Mouse (Mus musculus): ENCODE results near the gene Coro1b.

Coro1b gene

DNA sequence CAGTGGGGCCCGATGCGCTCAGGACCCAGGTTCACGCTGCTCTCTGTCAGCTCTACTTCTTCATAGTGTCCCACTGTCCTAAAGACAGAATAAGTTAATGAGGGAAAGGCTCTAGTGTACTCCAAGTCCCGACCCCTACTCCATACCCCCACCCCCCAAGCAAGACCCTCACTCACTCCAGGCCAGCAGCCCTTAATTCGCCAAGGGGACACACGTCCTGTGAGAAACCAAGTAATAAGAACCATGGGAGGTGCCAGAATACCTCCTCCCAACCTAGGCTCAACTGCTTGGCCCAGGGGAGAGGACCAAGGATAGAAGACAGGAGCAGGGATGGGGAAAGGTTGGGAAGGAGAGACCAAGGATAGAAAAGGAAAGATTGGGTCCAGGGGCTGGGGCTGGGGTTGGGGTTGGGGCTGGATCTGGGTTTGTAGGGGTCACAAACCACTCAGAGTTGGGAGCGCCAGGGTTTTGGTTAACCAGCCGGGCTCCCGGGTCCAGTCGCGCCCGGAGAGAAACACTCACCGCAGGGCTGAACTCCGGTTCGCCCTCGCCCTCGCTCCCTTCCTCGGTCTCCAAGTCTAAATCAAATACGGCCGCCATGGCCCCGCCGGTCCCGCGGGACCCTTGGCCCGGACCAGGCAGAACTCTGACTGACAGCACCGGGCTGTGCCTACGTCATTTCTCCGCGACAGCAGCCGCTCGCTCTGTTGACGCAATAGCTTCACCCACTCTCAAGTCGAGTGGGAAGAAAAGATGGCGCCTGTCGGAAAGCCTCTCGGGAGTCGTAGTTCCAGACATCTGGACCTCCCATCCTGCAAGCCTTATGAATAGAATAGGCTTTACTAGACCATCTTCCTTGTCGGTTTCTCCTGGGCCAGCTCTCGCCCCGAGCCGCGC, 14.5 kb downstream of the Coro1b start, which contains the start of gene Rps6kb2:
Rps6kb2 (minus strand) TSS at position 709 of the 897 bp plus-strand sequence.
- DNase-seq: peak; percentile 92

DNA sequence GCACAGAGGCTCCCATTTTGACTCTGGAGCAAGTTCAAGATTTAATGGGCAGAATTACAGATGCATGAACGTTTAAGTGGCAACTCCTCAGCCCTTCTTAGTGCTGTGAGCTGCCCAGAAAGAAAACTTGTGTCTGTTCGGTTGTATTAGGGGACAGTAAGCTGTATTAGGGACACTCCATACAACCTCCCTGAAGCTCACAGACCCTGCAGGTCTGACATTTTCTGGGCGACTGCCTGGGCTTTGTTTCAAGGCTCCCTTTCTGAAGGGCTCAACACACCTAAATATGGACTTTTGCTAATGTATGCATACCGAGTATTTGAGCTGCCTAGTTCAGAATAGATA, 15.1 kb downstream of the Coro1b start:
- no peak for DNase-seq

DNA sequence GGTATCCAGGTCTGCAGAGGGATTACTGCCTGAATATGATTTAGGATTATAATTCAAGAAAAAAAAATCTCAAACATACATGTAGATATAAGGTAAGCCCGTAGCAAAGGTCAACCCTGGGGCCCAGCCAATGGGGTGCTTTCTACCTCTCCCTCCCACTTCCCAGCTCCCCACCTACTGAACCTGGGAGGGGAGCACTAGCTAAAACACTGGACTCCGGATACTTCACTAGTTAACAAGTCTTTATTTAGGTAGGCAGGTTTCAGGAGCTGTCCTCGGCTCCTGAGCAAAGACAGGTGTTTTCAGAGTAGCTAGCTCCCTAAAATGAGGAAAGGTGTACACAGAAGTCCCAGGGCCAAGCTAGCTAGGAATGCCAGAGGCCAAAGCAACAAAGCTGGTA, 15.7 kb downstream of the Coro1b start:
- DNase-seq: no peak

GRCm38 (mm10) chr19:4164721-4165120, 16.3 kb downstream of the Coro1b start:
- no peak for DNase-seq

DNA sequence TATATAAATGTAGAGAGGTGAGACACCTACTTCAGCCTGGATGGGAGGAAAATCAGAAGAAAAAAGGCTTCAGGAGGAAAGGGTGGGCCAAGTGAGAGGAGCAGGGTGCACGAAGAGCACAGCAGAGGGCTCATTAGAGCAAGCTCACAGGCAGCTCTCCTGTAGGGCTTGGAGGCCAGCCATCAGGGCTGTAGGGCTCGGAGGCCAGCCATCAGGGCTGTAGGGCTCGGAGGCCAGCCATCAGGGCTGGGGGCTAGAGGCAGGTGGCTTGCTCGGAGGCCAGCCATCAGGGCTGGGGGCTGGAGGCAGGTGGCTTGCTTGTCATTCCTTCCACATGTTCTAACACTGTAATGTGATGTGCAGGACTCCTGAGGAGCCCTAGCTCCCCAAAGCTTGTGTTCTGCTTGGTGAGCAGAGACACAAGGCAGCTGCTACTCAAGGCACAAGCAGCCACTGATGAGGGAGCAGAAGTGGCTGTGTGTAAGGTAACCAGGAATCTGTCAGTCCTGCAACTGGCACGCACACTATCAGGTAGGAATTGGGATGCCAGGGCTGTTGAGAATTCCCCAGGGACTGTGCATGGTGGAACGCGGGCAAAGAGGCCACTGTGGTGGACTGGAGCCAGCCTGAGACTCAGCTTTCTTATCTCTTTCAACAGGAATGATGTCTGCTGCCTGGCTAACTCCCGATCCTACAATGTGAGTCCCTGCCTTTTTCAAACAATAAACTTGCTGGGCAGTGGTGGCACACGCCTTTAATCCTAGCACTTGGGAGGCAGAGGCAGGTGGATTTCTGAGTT, 18.5 kb downstream of the Coro1b start:
- DNase-seq: no peak

- DNase-seq: peak; percentile 100
These were observed 21.0 kb downstream of the Coro1b start for GRCm38 (mm10) chr19:4169378-4169784.

- DNase-seq: no peak
These were observed 21.4 kb downstream of the Coro1b start for GRCm38 (mm10) chr19:4169810-4170209.

DNA sequence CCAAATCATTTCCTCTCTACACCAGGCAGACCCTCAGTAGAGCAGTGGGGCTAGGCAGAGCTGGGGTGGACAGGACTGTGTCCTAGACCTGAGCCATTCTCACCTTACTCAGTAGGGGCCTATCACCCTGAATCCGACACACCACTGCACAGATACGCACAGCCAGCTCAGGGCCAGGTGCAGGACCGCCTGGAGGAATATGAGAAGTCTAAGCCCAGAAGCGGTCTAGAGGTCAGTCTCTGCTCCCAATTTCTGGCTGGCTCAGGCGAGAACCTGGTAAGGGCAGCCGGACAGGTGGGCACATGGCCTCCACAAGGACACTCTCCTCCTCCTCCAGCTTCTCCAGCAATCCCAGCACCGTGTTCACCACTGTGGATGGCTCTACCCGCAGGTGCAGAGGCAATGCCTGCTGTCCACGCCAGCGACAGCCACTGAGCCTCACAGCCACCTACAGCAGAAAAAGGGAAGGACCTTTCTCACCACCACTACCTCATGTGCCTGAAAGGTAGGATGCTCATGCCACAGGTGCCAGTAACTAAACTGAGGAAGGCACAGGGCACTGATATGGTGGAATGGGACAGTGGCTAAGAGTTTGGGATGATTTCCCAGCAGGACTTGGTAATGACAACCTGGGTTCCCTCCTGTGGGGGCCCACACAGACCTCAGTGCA, 22.4 kb downstream of the Coro1b start:
- no peak for DNase-seq

GRCm38 (mm10) chr19:4171393-4172290, 23.2 kb downstream of the Coro1b start:
- DNase-seq: peak; percentile 27

- DNase-seq: no peak
These were observed 24.5 kb downstream of the Coro1b start for GRCm38 (mm10) chr19:4172925-4173324.

DNA sequence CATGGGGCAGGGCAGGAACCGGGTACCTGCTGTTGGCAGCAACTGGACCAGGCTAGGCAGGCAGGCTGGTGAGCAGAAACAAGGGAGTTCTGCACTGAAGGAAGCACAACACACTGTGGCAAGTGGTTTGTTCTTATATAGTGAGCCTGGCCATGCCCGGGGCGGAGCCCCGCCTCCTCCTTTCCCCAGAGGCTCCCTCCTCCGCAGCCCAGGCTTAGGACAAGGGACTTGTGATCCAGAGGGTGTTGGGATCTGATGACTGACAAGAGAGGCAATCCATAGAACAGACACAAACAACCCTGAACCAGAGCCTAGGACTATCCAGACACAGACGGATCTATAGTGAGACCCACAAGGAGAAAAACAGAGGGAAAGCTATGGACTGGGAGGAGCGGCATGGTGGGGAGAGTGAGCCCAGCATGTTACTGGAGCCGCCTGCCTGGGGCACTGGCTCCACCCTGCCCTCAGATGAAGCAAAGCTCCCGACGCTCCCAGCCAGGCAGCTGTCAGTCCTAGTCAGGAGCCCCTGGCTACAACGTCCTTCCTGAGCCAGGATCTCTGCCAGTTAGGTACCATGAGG, 27.0 kb downstream of the Coro1b start, which contains the start of gene Carns1:
Carns1 (minus strand) TSS at position 112 of the 580 bp plus-strand sequence.
- no peak for DNase-seq

DNA sequence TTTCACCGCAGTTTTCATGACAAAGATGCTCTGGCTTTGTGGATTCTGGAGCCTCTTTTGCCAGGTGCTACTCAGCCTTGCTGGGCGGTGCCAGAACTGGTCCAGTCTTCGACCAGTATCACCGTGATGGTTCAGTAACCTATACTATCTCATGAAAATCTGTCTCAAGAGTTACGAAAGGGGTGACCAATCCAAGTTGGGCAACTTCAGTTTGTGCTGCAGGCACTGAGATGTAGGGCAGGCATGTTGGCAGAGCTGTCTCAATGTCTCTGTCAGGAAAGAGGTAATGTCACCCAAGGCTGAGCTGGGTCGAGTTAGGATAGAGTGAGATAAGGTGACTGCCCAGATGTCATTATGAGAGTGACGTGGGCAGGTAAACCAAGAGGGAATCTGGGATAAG, 32.0 kb downstream of the Coro1b start:
- DNase-seq: no peak

DNA sequence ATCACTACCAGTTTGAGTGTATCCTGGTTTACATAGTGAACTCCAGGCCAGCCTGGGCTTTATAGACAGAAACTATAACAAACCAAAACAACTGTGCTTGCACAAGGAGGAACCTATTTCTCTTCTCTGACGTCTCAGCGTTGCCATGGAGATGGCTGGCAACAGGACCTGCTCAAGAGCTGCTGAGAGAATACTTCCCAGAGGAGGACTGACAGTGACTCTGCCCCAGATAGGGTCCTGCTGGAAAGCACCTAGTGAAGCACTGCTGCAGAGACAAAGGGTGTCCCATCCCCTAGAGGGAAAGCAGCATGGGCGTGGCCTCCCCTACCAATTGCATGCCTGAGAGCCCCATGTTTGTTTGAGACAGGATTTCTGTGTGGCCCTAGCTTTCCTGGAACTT, 33.5 kb downstream of the Coro1b start:
- DNase-seq: peak; percentile 41

DNA sequence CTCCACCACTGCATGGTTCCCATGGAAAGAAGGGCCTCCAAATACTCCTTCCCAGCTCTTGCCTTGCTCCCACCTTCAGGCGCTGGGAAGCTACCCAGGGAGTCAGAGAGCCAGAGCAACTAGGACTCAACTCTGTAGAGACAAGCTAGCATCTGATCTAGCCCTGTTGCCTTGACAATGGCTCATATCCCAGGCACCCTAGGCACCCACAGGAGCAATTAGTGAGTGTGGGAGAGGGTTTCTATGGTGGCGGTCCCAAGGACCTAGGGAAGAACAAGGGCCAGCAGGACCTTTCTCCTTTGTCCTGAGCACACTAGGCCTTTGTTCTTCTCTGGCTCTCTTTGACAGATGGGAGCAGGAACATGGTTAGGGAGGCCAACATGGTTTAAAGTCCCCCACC, 35.3 kb downstream of the Coro1b start:
- DNase-seq: no peak

DNA sequence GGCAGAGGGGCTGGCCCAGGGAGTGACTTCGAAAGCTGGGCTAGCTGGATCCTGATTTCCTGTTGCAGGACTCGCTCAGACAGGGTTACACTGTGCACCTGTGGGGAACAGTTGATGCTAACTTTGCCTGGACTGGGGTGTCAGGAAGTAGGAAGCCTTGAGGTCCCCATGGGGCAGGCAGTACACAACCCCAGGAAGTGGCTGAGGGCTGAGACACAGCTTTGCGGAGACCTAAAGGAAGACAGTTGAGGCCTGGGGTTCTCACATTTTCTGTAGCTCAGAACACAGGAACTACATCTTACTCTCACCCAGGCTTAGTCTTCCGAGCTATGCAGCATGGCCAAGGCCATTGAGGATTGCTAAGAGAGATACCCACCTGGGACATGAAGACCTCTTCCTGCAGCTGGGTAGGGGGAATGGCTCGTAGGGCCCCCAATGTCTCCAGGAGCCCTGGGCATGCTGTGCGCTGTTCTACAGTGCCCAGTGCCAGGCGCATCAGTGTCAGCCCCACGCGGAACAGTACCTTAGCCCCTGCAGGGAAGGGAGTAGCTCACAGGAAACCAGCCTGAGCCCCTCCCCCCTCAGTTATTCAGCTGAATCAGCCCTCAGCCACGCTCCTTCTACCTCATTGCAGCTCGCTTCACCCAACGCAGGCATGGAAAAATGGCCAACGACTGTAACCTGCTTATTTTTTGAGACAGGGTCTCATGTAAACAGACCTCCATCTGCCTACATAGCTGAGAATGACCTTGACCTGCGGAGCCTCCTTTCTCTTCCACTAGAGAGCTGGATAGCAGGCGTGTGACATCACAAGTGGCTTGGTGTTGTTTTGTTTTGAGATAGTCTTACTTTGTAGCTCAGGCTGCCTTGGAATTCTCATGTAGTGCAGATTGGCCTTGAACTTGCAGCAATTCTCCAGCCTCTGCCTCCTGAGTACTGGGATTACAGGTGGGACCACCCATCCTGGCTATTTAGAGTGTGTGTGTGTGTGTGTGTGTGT, 36.9 kb downstream of the Coro1b start:
- peak; percentile 88 for DNase-seq

GRCm38 (mm10) chr19:4187303-4187702, 38.9 kb downstream of the Coro1b start:
- no peak for DNase-seq

DNA sequence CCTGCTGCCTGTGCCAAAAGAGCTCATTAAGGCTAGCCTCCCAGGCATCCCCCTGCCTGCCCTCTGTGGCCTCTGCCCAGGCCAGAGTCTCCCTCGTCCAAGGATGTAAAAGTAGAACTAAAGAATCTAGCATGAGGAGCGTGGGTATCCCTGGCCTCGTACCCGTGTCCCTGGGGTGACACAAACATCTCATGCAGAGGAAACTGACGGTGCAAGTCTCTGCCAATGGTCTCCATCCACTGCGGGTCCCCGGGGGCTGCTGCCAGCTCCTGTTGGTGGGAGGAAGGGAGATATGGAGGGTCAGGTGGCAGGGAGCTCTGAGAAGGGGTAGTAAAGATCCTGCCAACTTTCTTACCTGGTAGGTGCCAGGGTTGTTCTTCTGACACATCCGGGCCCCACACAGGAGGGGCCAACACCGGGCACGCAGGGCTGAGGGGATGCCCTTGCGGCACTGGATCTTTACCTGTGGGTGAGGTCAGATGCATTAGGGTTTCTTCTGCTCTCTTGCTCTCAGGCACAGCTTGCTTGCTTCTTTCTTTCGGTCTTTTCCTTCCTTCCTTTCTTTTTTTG, 40.7 kb downstream of the Coro1b start:
- DNase-seq: peak; percentile 52

DNA sequence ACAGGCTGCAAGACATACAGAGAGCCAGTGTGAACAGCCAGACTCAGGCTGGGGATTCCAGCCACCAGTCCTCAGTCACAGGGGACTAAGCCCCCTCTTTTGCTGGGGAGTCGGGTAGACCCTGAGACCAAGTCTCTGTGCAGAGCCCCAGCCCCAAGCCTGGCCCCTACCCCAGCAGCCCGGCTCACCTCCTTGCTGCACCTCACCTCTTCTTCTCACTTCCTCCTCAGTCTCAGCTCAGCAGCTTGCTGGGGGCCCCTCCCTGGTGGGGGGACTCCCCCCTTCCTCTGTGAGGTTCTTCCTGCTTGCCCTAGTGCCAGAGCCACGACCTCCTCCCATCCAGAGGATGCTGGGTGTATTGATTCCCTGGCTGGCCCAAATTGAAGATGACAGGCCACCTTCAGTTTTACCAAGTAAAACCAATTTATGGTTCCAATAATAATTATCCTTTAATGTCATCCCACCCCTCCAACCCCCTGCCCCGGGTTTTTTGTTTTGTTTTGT, 42.5 kb downstream of the Coro1b start, which contains the start of gene Tbc1d10c:
Tbc1d10c (minus strand) TSS at position 454 of the 504 bp plus-strand sequence.
- DNase-seq: peak; percentile 92

GRCm38 (mm10) chr19:4191528-4192250, 43.3 kb downstream of the Coro1b start, which contains the start of gene Ppp1ca:
TSS of gene Ppp1ca (plus strand) at chr19:4192065.
- DNase-seq: peak; percentile 99

All from thymus, postnatal 25 days (tissue).